Mouse (Mus musculus): Measurements from ENCODE around the gene C1qtnf12. TPM values are rescaled to one million over a fixed set of nuclear protein-coding genes. Genes with fewer than 3 reads are reported as not detected.

Gene C1qtnf12
- polyA plus RNA-seq (2012; rRNA removed) = 30.7 and 31.6 TPM in 2 replicates

- no peak within 1 kb of the TSS; the same call in 1 of the 2 replicates for H3K27ac ChIP-seq (ENCODE audit: control insufficient read depth, insufficient read depth, low read depth, low read length)
- no peaks in the 10 kb centered on the region for H3K27me3 ChIP-seq (ENCODE audit: control insufficient read depth, insufficient read depth, low read length)
- H3K36me3 ChIP-seq (ENCODE audit: control insufficient read depth, insufficient read depth, low read length) = no peaks in the 10 kb centered on the region
- no peak for TF ChIP-seq CTCF (IDR thresholded peaks at IDR 0.05; ENCODE audit: control insufficient read depth, insufficient read depth, insufficient replicate concordance, low read depth, low read length)
- peak; percentile 46; the same call in 1 of the 2 replicates for TF ChIP-seq POLR2A (IDR thresholded peaks at IDR 0.05; ENCODE audit: control insufficient read depth, low read depth, low read length)
- peak within 1 kb of the TSS; percentile 77 for H3K4me3 ChIP-seq (ENCODE audit: control insufficient read depth, low read depth, low read length)
- H3K4me1 ChIP-seq (ENCODE audit: control insufficient read depth, insufficient read depth, low read length) = peaks cover 14% of the 10 kb centered on the region
Measured at GRCm38 (mm10) chr4:155962167-155962971, at the start of gene C1qtnf12. C1qtnf12 (plus strand) TSS chr4:155962318.

- Histone ChIP-seq H3K27me3 (ENCODE audit: control insufficient read depth, insufficient read depth, low read length) (no peaks in the 10 kb centered on the region), H3K4me3 (ENCODE audit: control insufficient read depth, low read depth, low read length) (no peak overlapping the region), H3K27ac (ENCODE audit: control insufficient read depth, insufficient read depth, low read depth, low read length) (no peak overlapping the region), H3K4me1 (ENCODE audit: control insufficient read depth, insufficient read depth, low read length) (peaks cover 5% of the 10 kb centered on the region; the same call in 1 of the 2 replicates), H3K36me3 (ENCODE audit: control insufficient read depth, insufficient read depth, low read length) (no peaks in the 10 kb centered on the region)
- TF ChIP-seq CTCF (IDR thresholded peaks at IDR 0.05; ENCODE audit: control insufficient read depth, insufficient read depth, insufficient replicate concordance, low read depth, low read length) = no peak
- no peak for TF ChIP-seq POLR2A (IDR thresholded peaks at IDR 0.05; ENCODE audit: control insufficient read depth, low read depth, low read length)
Measured at GRCm38 (mm10) chr4:155932031-155932430, 30.1 kb upstream of the C1qtnf12 start.

- Histone ChIP-seq H3K4me3 (ENCODE audit: control insufficient read depth, low read depth, low read length) (peak overlapping the region; percentile 92), H3K4me1 (ENCODE audit: control insufficient read depth, insufficient read depth, low read length) (peaks cover 10% of the 10 kb centered on the region), H3K27me3 (ENCODE audit: control insufficient read depth, insufficient read depth, low read length) (no peaks in the 10 kb centered on the region), H3K36me3 (ENCODE audit: control insufficient read depth, insufficient read depth, low read length) (no peaks in the 10 kb centered on the region; the same call in 1 of the 2 replicates), H3K27ac (ENCODE audit: control insufficient read depth, insufficient read depth, low read depth, low read length) (peak overlapping the region; percentile 27)
- no peak for TF ChIP-seq CTCF (IDR thresholded peaks at IDR 0.05; ENCODE audit: control insufficient read depth, insufficient read depth, insufficient replicate concordance, low read depth, low read length)
- no peak for TF ChIP-seq POLR2A (IDR thresholded peaks at IDR 0.05; ENCODE audit: control insufficient read depth, low read depth, low read length)
Measured at GRCm38 (mm10) chr4:155943049-155943452, 19.1 kb upstream of the C1qtnf12 start.

GRCm38 (mm10) chr4:155943534-155944249 lies 18.4 kb upstream of the C1qtnf12 start, which contains the start of gene Ube2j2:
Ube2j2 (plus strand) TSS chr4:155943831.
- Histone ChIP-seq H3K27ac (ENCODE audit: control insufficient read depth, insufficient read depth, low read depth, low read length) (peak within 1 kb of the TSS; percentile 78), H3K4me1 (ENCODE audit: control insufficient read depth, insufficient read depth, low read length) (peaks cover 10% of the 10 kb centered on the region), H3K36me3 (ENCODE audit: control insufficient read depth, insufficient read depth, low read length) (no peaks in the 10 kb centered on the region; the same call in 1 of the 2 replicates), H3K27me3 (ENCODE audit: control insufficient read depth, insufficient read depth, low read length) (no peaks in the 10 kb centered on the region), H3K4me3 (ENCODE audit: control insufficient read depth, low read depth, low read length) (peak within 1 kb of the TSS; percentile 92)
- TF ChIP-seq CTCF (IDR thresholded peaks at IDR 0.05; ENCODE audit: control insufficient read depth, insufficient read depth, insufficient replicate concordance, low read depth, low read length) (no peak; the same call in 1 of the 2 replicates), POLR2A (IDR thresholded peaks at IDR 0.05; ENCODE audit: control insufficient read depth, low read depth, low read length) (peak; percentile 90)

- peaks cover 10% of the 10 kb centered on the region for H3K4me1 ChIP-seq (ENCODE audit: control insufficient read depth, insufficient read depth, low read length)
- TF ChIP-seq CTCF (IDR thresholded peaks at IDR 0.05; ENCODE audit: control insufficient read depth, insufficient read depth, insufficient replicate concordance, low read depth, low read length) (no peak), POLR2A (IDR thresholded peaks at IDR 0.05; ENCODE audit: control insufficient read depth, low read depth, low read length) (no peak)
- H3K27me3 ChIP-seq (ENCODE audit: control insufficient read depth, insufficient read depth, low read length) = no peaks in the 10 kb centered on the region
- peak overlapping the region; percentile 78 for H3K27ac ChIP-seq (ENCODE audit: control insufficient read depth, insufficient read depth, low read depth, low read length)
- H3K36me3 ChIP-seq (ENCODE audit: control insufficient read depth, insufficient read depth, low read length) = no peaks in the 10 kb centered on the region; the same call in 1 of the 2 replicates
- H3K4me3 ChIP-seq (ENCODE audit: control insufficient read depth, low read depth, low read length) = peak overlapping the region; percentile 92
Measured at GRCm38 (mm10) chr4:155944271-155944670, 17.8 kb upstream of the C1qtnf12 start.

GRCm38 (mm10) chr4:155947094-155947493 lies 15.0 kb upstream of the C1qtnf12 start:
- Histone ChIP-seq H3K4me1 (ENCODE audit: control insufficient read depth, insufficient read depth, low read length) (peaks cover 10% of the 10 kb centered on the region), H3K27ac (ENCODE audit: control insufficient read depth, insufficient read depth, low read depth, low read length) (no peak overlapping the region), H3K36me3 (ENCODE audit: control insufficient read depth, insufficient read depth, low read length) (no peaks in the 10 kb centered on the region; the same call in 1 of the 2 replicates), H3K4me3 (ENCODE audit: control insufficient read depth, low read depth, low read length) (no peak overlapping the region), H3K27me3 (ENCODE audit: control insufficient read depth, insufficient read depth, low read length) (no peaks in the 10 kb centered on the region)
- no peak for TF ChIP-seq POLR2A (IDR thresholded peaks at IDR 0.05; ENCODE audit: control insufficient read depth, low read depth, low read length)
- TF ChIP-seq CTCF (IDR thresholded peaks at IDR 0.05; ENCODE audit: control insufficient read depth, insufficient read depth, insufficient replicate concordance, low read depth, low read length) = no peak

- H3K36me3 ChIP-seq (ENCODE audit: control insufficient read depth, insufficient read depth, low read length) = no peaks in the 10 kb centered on the region; the same call in 1 of the 2 replicates
Measured at GRCm38 (mm10) chr4:155955491-155955890, 6.6 kb upstream of the C1qtnf12 start.

More at GRCm38 (mm10) chr4:155955491-155955890, 6.6 kb upstream of the C1qtnf12 start:
- Histone ChIP-seq H3K4me3 (ENCODE audit: control insufficient read depth, low read depth, low read length) (no peak overlapping the region), H3K27ac (ENCODE audit: control insufficient read depth, insufficient read depth, low read depth, low read length) (no peak overlapping the region), H3K4me1 (ENCODE audit: control insufficient read depth, insufficient read depth, low read length) (no peaks in the 10 kb centered on the region), H3K27me3 (ENCODE audit: control insufficient read depth, insufficient read depth, low read length) (no peaks in the 10 kb centered on the region)
- TF ChIP-seq CTCF (IDR thresholded peaks at IDR 0.05; ENCODE audit: control insufficient read depth, insufficient read depth, insufficient replicate concordance, low read depth, low read length) (no peak), POLR2A (IDR thresholded peaks at IDR 0.05; ENCODE audit: control insufficient read depth, low read depth, low read length) (no peak)

Measured in testis, adult 2 months (tissue).